Mouse (Mus musculus): ENCODE results near the gene Exoc7. TPM values are rescaled to one million over a fixed set of nuclear protein-coding genes. Genes with fewer than 3 reads are reported as not detected.

Exoc7 gene
- total and polyA plus RNA-seq, 3 experiments, result 45.4 to 526 (median 49.0) TPM

DNA sequence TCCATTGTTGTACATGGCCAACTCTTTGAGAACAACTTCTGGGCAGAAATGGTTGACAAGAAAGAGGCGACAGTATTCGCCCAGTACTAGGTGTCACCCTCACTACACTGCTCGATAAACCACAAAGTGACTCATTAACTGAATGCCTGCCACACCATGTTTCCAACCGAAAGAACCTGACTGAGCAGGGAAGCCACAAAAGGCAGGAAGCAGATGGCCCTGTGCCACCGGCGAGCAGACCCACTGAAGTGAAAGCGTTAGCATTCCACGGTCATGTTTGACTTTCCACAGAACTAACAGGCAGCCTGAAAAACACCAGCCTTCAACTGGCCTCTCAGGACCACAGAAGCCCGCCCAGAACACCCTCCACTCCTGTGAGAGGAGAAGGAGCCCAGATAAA lies 52.4 kb downstream of the Exoc7 start:
- no peak for TF ChIP-seq NELFE (IDR thresholded peaks at IDR 0.05; ENCODE audit: low read depth, low read length)
- peak; percentile 14; the same call in 1 of the 2 replicates for TF ChIP-seq ETS1 (IDR thresholded peaks at IDR 0.05; ENCODE audit: low read depth, low read length)
- no peak for TF ChIP-seq KAT2A (conservative IDR thresholded peaks at IDR 0.05; ENCODE audit: low read depth, low read length)
- 0 out of 2 replicates have a peak, but pooled peaks have one; percentile 7 for TF ChIP-seq TAL1 (IDR thresholded peaks at IDR 0.05; ENCODE audit: low read length)
- TF ChIP-seq MAZ (IDR thresholded peaks at IDR 0.05; ENCODE audit: low read depth, low read length), result no peak
- TF ChIP-seq E2F4 (IDR thresholded peaks at IDR 0.05; ENCODE audit: borderline replicate concordance, low read depth, low read length), result no peak
- TF ChIP-seq USF1 (IDR thresholded peaks at IDR 0.05; ENCODE audit: low read depth, low read length), result no peak
- no peak for TF ChIP-seq TCF12 (IDR thresholded peaks at IDR 0.05; ENCODE audit: low read depth, low read length)
- no peak for TF ChIP-seq CHD1 (IDR thresholded peaks at IDR 0.05; ENCODE audit: low read depth, low read length)
- no peak for TF ChIP-seq ZMIZ1 (IDR thresholded peaks at IDR 0.05; ENCODE audit: low read depth, low read length)
- no peak for TF ChIP-seq MYC (IDR thresholded peaks at IDR 0.05; ENCODE audit: low read depth, low read length)
- no peak for TF ChIP-seq GABPA (IDR thresholded peaks at IDR 0.05; ENCODE audit: low read depth, low read length)
- TF ChIP-seq MXI1 (IDR thresholded peaks at IDR 0.05; ENCODE audit: low read depth, low read length), result no peak
- no peak for TF ChIP-seq SIN3A (IDR thresholded peaks at IDR 0.05; ENCODE audit: low read length)
- TF ChIP-seq ZKSCAN1 (IDR thresholded peaks at IDR 0.05; ENCODE audit: low read depth, low read length), result no peak
- no peak for TF ChIP-seq MAFK (IDR thresholded peaks at IDR 0.05; ENCODE audit: borderline replicate concordance, low read depth, low read length)
- no peak for TF ChIP-seq ELF1 (IDR thresholded peaks at IDR 0.05; ENCODE audit: low read depth, low read length)
- TF ChIP-seq ZNF384 (IDR thresholded peaks at IDR 0.05; ENCODE audit: low read depth, low read length), result no peak
- no peak for TF ChIP-seq POLR2AphosphoS2 (IDR thresholded peaks at IDR 0.05; ENCODE audit: low read length)
- TF ChIP-seq HCFC1 (IDR thresholded peaks at IDR 0.05; ENCODE audit: low read depth, low read length), result no peak
- TF ChIP-seq NRF1 (IDR thresholded peaks at IDR 0.05; ENCODE audit: insufficient read depth, low read depth, low read length, poor library complexity, severe bottlenecking), result no peak
- no peak for TF ChIP-seq POLR2AphosphoS5 (IDR thresholded peaks at IDR 0.05; ENCODE audit: borderline replicate concordance, low read depth, low read length)
- no peak for TF ChIP-seq TBP (IDR thresholded peaks at IDR 0.05; ENCODE audit: low read depth, low read length)
- no peak for TF ChIP-seq MEF2A (IDR thresholded peaks at IDR 0.05; ENCODE audit: extremely low read depth, insufficient replicate concordance, low read depth, low read length, poor library complexity, severe bottlenecking)
- TF ChIP-seq POLR2A (IDR thresholded peaks at IDR 0.05; ENCODE audit: control insufficient read depth in 1 of 2, insufficient read depth in 1 of 2, low read depth in 1 of 2, low read length in 2 of 2, poor library complexity in 1 of 2), result no peak
- TF ChIP-seq GATA1 (IDR thresholded peaks at IDR 0.05; ENCODE audit: low read depth, low read length), result no peak
- TF ChIP-seq RAD21 (IDR thresholded peaks at IDR 0.05; ENCODE audit: low read depth, low read length), result no peak
- TF ChIP-seq MYB (IDR thresholded peaks at IDR 0.05; ENCODE audit: low read depth, low read length), result peak; percentile 56; the same call in 1 of the 2 replicates
- no peak for TF ChIP-seq CTCF (IDR thresholded peaks at IDR 0.05 in 2 of 3, conservative IDR thresholded peaks at IDR 0.05 in 1 of 3; ENCODE audit: control insufficient read depth in 1 of 3, insufficient read depth in 1 of 3, low read depth in 2 of 3, low read length in 3 of 3, poor library complexity in 1 of 3, severe bottlenecking in 1 of 3)
- TF ChIP-seq EP300 (IDR thresholded peaks at IDR 0.05; ENCODE audit: low read depth in 1 of 2, low read length in 2 of 2), result peak in 1 of 2 experiments; percentile 44; a peak in 1 of 4 replicates
- no peak for TF ChIP-seq ZC3H11A (IDR thresholded peaks at IDR 0.05; ENCODE audit: low read depth, low read length)
- TF ChIP-seq MAX (IDR thresholded peaks at IDR 0.05; ENCODE audit: low read length), result no peak
- no peak for TF ChIP-seq RCOR1 (IDR thresholded peaks at IDR 0.05; ENCODE audit: low read depth, low read length)
- Histone ChIP-seq H3K79me2 (ENCODE audit: control insufficient read depth, insufficient read depth, low read length, poor library complexity) (no peaks in the 10 kb centered on the region; the same call in 1 of the 2 replicates), H3K27ac (ENCODE audit: control insufficient read depth, low read depth, low read length) (peak overlapping the region; percentile 34; the same call in 1 of the 2 replicates), H3K36me3 (ENCODE audit: control insufficient read depth in 1 of 2, insufficient read depth in 2 of 2, low read length in 2 of 2) (peaks cover 7 to 41% of the 10 kb centered on the region in 2 experiments), H3K9ac (ENCODE audit: control insufficient read depth, low read depth, low read length, poor library complexity, severe bottlenecking) (no peak overlapping the region), H3K4me3 (ENCODE audit: control insufficient read depth in 1 of 2, insufficient read depth in 1 of 2, low read depth in 2 of 2, low read length in 2 of 2) (no peak overlapping the region), H3K4me1 (ENCODE audit: control insufficient read depth in 1 of 2, insufficient read depth in 2 of 2, low read length in 2 of 2) (peaks cover 0 to 3% of the 10 kb centered on the region in 2 experiments; a peak in 1 of 4 replicates), H3K27me3 (ENCODE audit: control insufficient read depth in 1 of 2, insufficient read depth in 2 of 2, low read length in 2 of 2) (no peaks in the 10 kb centered on the region), H3K9me3 (replicated peaks; ENCODE audit: insufficient read depth, low read length) (no peaks in the 10 kb centered on the region)
- DNase-seq (ENCODE audit: low read depth, low spot score), result peak; percentile 68
